ENCODE assay signal across 17 mouse cellular contexts in genomic region chr8:99234372-99234771, GRCm38 (mm10).
DNase-seq lines count a peak whose midpoint lies in the region; ATAC-seq and TF ChIP-seq lines count a peak whose summit lies in the region.
"Had no signal": no experiment of that assay in that cellular context is flagged by ENCODE, and none has a peak within 500 bp of the region (broad histone marks: within the 10 kb centered on the region; RNA-seq: fewer than 3 reads in every experiment).

No protein-coding gene starts in this region.

- H3K4me3 ChIP-seq in left cerebral cortex, adult 2 months, result no peak overlapping the region
- H3K4me3 ChIP-seq in forebrain, embryonic 16.5 days (replicated peaks; ENCODE audit: low read length), result no peak overlapping the region
- no peak overlapping the region for H3K4me3 ChIP-seq in midbrain, embryonic 14.5 days (replicated peaks; ENCODE audit: low read depth, low read length)
- H3K4me3 ChIP-seq: embryonic facial prominence, embryonic 13.5 days; limb, embryonic 10.5 days; myocyte had no signal

- H3K27me3 ChIP-seq in forebrain, embryonic 16.5 days (replicated peaks; ENCODE audit: control insufficient read depth, insufficient read depth, low read length), result no peaks in the 10 kb centered on the region
- H3K27me3 ChIP-seq in midbrain, embryonic 14.5 days (ENCODE audit: control insufficient read depth, insufficient read depth, low read length), result no peaks in the 10 kb centered on the region
- H3K27me3 ChIP-seq: embryonic facial prominence, embryonic 13.5 days had no signal

- no peak overlapping the region; the same call in 1 of the 2 replicates for H3K27ac ChIP-seq in left cerebral cortex, adult 2 months
- no peak overlapping the region for H3K27ac ChIP-seq in forebrain, embryonic 16.5 days (ENCODE audit: low read length)
- peak overlapping the region; percentile 13; the same call in 1 of the 2 replicates for H3K27ac ChIP-seq in midbrain, embryonic 14.5 days (replicated peaks; ENCODE audit: low read depth, low read length)
- H3K27ac ChIP-seq: embryonic facial prominence, embryonic 13.5 days; limb, embryonic 10.5 days; liver, embryonic 14.5 days had no signal

- no peaks in the 10 kb centered on the region for H3K36me3 ChIP-seq in forebrain, embryonic 16.5 days (ENCODE audit: control insufficient read depth, insufficient read depth)
- H3K36me3 ChIP-seq in midbrain, embryonic 14.5 days (ENCODE audit: control insufficient read depth, insufficient read depth, low read length), result no peaks in the 10 kb centered on the region
- H3K36me3 ChIP-seq: embryonic facial prominence, embryonic 13.5 days; limb, embryonic 10.5 days had no signal

- H3K9ac ChIP-seq in forebrain, embryonic 16.5 days (replicated peaks; ENCODE audit: low read depth, low read length), result no peak overlapping the region
- no peak overlapping the region for H3K9ac ChIP-seq in midbrain, embryonic 14.5 days (replicated peaks; ENCODE audit: low read length)
- H3K9ac ChIP-seq: embryonic facial prominence, embryonic 13.5 days; liver, embryonic 14.5 days had no signal

- WGBS in forebrain, embryonic 16.5 days, result 7% methylated on average over 4 of the region's 4 CpGs
- 16% methylated on average over 4 of the region's 4 CpGs for WGBS in midbrain, embryonic 14.5 days

- no peak for TF ChIP-seq CTCF in left cerebral cortex, adult 2 months (IDR thresholded peaks at IDR 0.05)

- H3K4me2 ChIP-seq in forebrain, embryonic 16.5 days (ENCODE audit: low read length), result peak overlapping the region; percentile 19
- H3K4me2 ChIP-seq in midbrain, embryonic 14.5 days (ENCODE audit: low read length), result no peak overlapping the region
- H3K4me2 ChIP-seq: embryonic facial prominence, embryonic 13.5 days had no signal

- ATAC-seq in cerebellum, adult (ENCODE audit: insufficient number of reproducible peaks, low FRiP score, low TSS enrichment), result 0 out of 2 replicates have a peak, but pooled peaks have one; percentile 20
- peak; percentile 75 for ATAC-seq in forebrain, embryonic 16.5 days
- ATAC-seq in midbrain, embryonic 14.5 days (ENCODE audit: low FRiP score, low TSS enrichment), result peak; percentile 57; the same call in 1 of the 2 replicates
- ATAC-seq: intestine, postnatal 0 days had no signal

- intact Hi-C loops in left cerebral cortex, adult 2 months (cut with DNase I), result no loop called here

- H3K4me1 ChIP-seq in forebrain, embryonic 16.5 days (replicated peaks; ENCODE audit: control insufficient read depth, insufficient read depth, low read length), result peaks cover 11% of the 10 kb centered on the region
- H3K4me1 ChIP-seq in midbrain, embryonic 14.5 days (ENCODE audit: control insufficient read depth, insufficient read depth, low read length), result peaks cover 15% of the 10 kb centered on the region
- H3K4me1 ChIP-seq: embryonic facial prominence, embryonic 13.5 days; limb, embryonic 10.5 days had no signal

- H3K9me3 ChIP-seq in forebrain, embryonic 16.5 days (ENCODE audit: control insufficient read depth, low read length), result no peaks in the 10 kb centered on the region
- H3K9me3 ChIP-seq in midbrain, embryonic 14.5 days (ENCODE audit: control insufficient read depth, low read length), result no peaks in the 10 kb centered on the region
- H3K9me3 ChIP-seq: embryonic facial prominence, embryonic 13.5 days; limb, embryonic 10.5 days had no signal

- no peak for DNase-seq in cerebellum, adult 8-10 months
- peak; percentile 30 to 38 for DNase-seq in left cerebral cortex, adult 9 months (ENCODE audit: low spot score in 2 of 2)
- no peak for DNase-seq in left cerebral cortex, adult 2 months (ENCODE audit: extremely low spot score in 1 of 2, low spot score in 2 of 2)
- DNase-seq in midbrain, embryonic 14.5 days, result peak; percentile 74
- no peak for DNase-seq in adrenal gland, adult 2 months
- DNase-seq in adrenal gland, adult (ENCODE audit: inconsistent age in 2 of 2, low spot score in 1 of 2), result no peak
- DNase-seq: heart, adult 18-20 months; heart, postnatal 10 days; kidney, postnatal 25 days; lung, postnatal 36 days had no signal

Comparison
In these comparisons a context has a peak if more than half of its experiments do, and no peak if none do; other contexts are left out.
1. DNase-seq: peak in left cerebral cortex, adult 9 months (2 of 2) and midbrain, embryonic 14.5 days (single experiment); none in cerebellum, adult 8-10 months (single experiment), left cerebral cortex, adult 2 months (0 of 2), adrenal gland, adult 2 months (single experiment) and adrenal gland, adult (0 of 2).
2. ATAC-seq: peak in every context shown above with its lines; median percentile 75 in forebrain, embryonic 16.5 days; 57 in midbrain, embryonic 14.5 days; 20 in cerebellum, adult.